Mouse (Mus musculus): ENCODE measurements around the gene Efcab9. TPM values are rescaled to one million over a fixed set of nuclear protein-coding genes. Genes with fewer than 3 reads are reported as not detected.
A peak's percentile ranks its signal among the peaks of the same experiment; 100 is the strongest.

Gene Efcab9
- total RNA-seq, 2 experiments from 2014 or later = 0.47 to 0.70 TPM

DNA sequence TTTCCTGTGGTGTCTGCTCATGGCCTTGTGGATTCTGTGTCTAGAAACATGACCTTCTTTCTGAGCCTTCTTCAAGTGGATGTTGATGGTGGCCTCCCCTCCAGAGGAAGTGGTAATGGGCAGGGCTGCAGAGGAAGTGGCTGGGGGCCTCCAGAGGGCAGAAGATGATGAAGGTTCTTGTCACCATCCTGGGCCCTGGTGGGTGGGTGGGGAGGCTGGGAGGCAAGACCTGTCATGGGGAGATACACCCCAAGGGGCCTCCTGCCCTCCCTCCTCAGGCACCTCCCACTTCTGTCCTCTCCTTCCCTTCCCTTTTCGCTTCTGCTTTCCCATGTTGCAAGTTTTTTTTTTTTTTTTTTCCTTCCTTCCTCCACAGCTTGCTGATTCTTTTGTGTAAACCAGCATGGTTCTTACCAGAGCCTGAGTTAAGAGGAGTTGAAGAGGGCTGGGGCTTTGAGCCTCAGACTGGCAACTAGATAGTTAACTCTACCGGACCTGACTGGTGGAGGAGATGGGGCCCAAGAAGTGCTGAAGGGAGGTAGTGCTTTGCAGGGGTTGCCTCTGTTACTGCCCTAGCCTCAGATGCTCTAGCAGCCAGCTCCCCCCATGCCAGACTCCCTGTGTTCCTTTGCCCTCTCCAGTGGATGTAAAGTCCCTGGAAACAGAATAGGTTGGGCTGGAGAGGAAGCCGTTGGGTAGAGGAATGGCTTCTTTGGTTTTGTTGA lies 11.0 kb upstream of the Efcab9 start:
- intact Hi-C loops (cut with DNase I; ENCODE audit: low total_unique reads) = no loop called here
- no peak for DNase-seq

- DNase-seq = no peak
- intact Hi-C loops (cut with DNase I; ENCODE audit: low total_unique reads) = no loop called here
Observed at GRCm38 (mm10) chr11:32542181-32542580, 10.3 kb upstream of the Efcab9 start.

- intact Hi-C loops (cut with DNase I; ENCODE audit: low total_unique reads) = no loop called here
- no peak for DNase-seq
Observed at GRCm38 (mm10) chr11:32540463-32540862, 8.6 kb upstream of the Efcab9 start.

GRCm38 (mm10) chr11:32539717-32540116 lies 7.8 kb upstream of the Efcab9 start:
- intact Hi-C loops (cut with DNase I; ENCODE audit: low total_unique reads) = no loop called here
- DNase-seq = no peak

- intact Hi-C loops (cut with DNase I; ENCODE audit: low total_unique reads) = no loop called here
- DNase-seq = no peak
Observed at GRCm38 (mm10) chr11:32538846-32539245, 7.0 kb upstream of the Efcab9 start.

DNA sequence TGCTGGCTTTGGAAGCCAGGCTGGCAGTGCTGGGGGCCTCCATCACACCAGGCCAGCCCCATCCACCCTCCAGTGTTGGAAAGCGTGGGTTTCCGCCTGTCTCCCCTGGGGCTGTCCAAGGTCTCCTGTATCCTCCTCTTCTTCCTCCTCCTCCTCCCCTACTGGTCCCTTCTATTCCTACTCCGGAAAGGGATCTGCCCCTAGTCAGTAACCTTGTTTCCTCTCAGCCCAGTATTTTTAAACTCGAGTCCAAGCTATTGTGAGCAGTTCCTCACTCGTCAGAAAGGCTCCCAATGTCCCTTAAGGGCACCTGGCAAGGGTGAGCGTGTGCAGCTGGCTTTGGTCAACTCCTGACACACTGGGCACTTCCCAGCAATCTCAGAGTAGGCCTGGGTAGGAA lies 6.6 kb upstream of the Efcab9 start:
- intact Hi-C loops (cut with DNase I; ENCODE audit: low total_unique reads) = no loop called here
- DNase-seq = no peak

- DNase-seq = no peak
- intact Hi-C loops (cut with DNase I; ENCODE audit: low total_unique reads) = no loop called here
Observed at GRCm38 (mm10) chr11:32536954-32537353, 5.1 kb upstream of the Efcab9 start.

GRCm38 (mm10) chr11:32535646-32536045 lies 3.8 kb upstream of the Efcab9 start:
- intact Hi-C loops (cut with DNase I; ENCODE audit: low total_unique reads) = no loop called here
- DNase-seq = no peak

DNA sequence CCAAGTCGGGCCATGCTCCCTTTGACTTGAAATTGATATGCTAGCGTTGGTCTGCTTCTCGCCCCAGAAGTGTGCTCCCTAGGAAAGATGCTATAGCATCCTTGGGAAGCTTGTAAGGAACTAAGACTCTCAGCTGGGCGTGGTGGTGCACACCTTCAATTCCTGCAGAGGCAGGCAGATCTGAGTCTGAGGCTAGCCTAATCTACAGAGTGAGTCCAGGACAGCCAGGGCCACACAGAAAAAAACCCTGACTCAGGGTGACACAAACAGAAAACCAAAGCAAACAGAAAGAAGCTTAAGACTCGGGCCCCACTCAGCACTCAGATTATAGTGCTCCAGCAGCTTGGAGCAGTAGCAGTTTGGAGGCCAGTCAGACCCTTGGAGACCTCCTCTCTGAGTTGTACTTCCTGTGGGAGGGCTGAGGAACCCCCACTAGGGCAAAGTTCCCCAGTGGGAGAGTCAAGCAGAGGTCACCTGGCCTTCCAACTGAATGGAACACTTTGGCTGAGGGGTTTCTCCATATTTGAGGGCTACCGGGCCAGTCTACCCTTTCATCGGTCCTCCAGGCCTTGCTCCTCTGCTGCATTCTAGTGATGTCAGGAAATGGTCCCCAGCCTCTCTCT lies 2.7 kb upstream of the Efcab9 start:
- DNase-seq = no peak
- intact Hi-C loops (cut with DNase I; ENCODE audit: low total_unique reads) = loop anchor here (5.0 kb wide), 1 partner anchor 53 kb away; no protein-coding TSS in a partner anchor

DNA sequence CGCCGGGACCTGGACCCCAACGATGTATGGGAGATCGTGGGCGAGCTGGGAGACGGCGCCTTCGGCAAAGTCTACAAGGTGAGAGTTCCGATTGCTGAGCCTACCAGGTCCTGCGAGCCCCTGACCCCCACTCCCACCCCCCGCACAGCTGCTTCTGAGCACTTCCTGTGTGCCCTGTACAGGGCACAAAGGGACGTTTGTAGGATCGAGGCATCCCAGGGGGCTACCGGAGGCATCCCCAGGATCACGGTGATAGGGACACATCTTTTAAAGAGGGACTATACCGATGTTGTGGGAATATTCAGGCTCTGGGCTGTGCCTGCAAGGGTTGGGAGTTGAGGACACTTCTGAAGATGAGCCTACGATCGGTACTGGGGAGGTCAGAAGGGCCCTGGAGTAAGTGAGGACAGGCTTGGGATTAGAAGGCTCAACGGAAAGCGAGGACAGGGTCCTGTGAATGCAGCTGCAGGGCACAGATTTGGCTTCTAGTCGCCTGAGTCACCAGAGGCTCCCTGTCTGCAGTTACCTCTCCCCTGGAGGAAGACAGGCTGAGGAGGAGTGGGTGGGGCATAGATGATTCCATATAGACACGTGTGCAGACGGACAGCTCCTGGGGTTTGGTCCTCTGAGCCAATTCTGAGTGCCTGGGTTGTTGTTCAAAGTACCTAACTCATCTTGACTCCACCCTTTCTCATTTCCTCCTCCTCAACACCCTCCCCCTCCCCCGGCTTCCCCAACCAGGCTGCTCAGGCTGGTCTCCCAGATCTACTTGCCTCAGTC lies 1.8 kb upstream of the Efcab9 start:
- DNase-seq = no peak
- intact Hi-C loops (cut with DNase I; ENCODE audit: low total_unique reads) = loop anchor here (5.0 kb wide), 1 partner anchor 54 kb away; no protein-coding TSS in a partner anchor

GRCm38 (mm10) chr11:32532765-32533481 lies 1.0 kb upstream of the Efcab9 start, which contains the start of gene Stk10:
Gene Stk10 (plus strand): TSS chr11:32533305.
- intact Hi-C loops (cut with DNase I; ENCODE audit: low total_unique reads) = loop anchor here (5.0 kb wide), 1 partner anchor 54 kb away; no protein-coding TSS in a partner anchor
- DNase-seq = peak; percentile 93

- no peak for DNase-seq
- intact Hi-C loops (cut with DNase I; ENCODE audit: low total_unique reads) = loop anchor here (5.0 kb wide), 1 partner anchor 57 kb away; no protein-coding TSS in a partner anchor
Observed at GRCm38 (mm10) chr11:32530151-32530550, 1.7 kb downstream of the Efcab9 start.

DNA sequence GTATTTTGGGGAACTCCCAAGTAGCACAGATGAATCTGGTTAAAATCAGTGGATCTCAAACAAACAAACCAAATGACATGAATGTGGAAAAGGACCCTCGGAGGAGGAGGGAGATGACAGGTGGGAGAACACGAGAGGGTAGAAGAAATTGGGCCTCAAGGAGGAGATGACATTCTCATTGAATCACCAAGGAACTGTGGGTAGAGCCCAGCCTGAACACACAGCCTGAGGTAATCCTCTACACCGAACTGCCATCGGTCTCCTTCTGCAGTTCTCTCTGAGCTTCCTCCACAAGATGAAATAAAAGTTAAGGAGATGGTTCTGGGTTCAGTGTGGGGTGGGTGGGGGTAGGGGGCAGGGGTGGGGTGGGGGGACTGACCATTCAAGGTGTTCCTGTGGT lies 4.9 kb downstream of the Efcab9 start:
- intact Hi-C loops (cut with DNase I; ENCODE audit: low total_unique reads) = loop anchor here (10.0 kb wide), 1 partner anchor 72 kb away; the partner anchor contains the start of gene Ubtd2
- no peak for DNase-seq

DNA sequence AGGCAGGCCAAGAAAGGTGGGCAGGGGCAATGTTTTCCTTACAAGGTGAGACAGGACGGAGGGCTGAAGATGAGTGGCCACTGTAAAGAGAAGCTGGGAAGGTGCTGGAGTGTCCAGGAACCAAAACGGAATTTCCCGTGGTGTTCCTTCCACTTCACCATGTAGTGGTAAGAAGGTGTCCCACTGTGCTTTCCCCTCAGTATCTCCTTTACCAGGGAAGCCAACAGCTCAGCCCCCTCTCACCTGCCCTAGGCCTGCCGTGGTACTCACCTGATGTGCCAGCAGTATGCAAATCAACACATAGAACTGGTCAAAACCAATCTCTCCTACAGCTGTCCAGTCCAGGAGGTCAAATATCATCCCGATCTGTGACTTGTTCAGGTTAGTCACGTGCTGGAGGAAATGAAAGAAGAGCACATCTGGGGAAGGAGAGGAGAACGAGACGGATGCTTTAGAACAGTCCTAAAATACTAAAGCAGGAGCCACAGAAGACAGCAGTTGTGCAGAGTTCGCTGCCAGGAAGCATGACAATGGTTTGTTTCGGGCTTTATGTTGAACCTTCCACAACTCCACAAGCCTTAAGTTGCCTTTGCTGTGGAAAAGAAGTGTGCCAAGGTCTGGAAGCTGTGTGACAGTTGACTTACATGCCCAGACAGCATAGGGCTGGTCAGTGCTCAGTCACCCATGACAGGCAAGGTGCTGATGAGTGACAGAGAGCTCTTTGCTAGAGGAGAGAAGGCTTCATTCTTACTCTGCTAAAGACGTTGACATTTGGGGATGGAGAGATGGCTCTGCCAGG lies 7.6 kb downstream of the Efcab9 start:
- intact Hi-C loops (cut with DNase I; ENCODE audit: low total_unique reads) = loop anchor here (10.0 kb wide), 1 partner anchor 70 kb away; the partner anchor contains the start of gene Ubtd2
- no peak for DNase-seq

DNA sequence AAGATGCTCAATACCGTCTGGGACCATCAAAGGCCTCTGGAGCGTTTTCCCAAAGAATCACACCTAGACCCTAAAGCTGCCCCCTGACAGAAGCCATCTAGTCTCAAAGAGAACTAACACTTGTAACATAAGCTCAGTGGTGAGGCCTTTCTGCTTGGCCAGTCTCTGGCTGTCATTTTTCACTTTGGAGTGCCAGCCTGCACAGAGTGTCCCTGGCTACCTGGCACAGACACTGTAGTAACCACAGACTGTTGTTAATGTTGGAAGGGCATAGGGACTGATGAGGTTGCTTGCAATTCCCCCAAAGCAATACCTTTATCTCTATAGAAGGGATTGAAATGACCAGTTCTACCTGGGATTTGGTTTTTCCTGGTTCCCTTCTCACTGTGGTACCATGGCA lies 10.6 kb downstream of the Efcab9 start:
- intact Hi-C loops (cut with DNase I; ENCODE audit: low total_unique reads) = loop anchor here (10.0 kb wide), 1 partner anchor 66 kb away; the partner anchor contains the start of gene Ubtd2

GRCm38 (mm10) chr11:32519354-32519753 lies 12.5 kb downstream of the Efcab9 start:
- intact Hi-C loops (cut with DNase I; ENCODE audit: low total_unique reads) = no loop called here
- DNase-seq = no peak

More for the DNA sequence above, 10.6 kb downstream of the Efcab9 start:
- no peak for DNase-seq

DNA sequence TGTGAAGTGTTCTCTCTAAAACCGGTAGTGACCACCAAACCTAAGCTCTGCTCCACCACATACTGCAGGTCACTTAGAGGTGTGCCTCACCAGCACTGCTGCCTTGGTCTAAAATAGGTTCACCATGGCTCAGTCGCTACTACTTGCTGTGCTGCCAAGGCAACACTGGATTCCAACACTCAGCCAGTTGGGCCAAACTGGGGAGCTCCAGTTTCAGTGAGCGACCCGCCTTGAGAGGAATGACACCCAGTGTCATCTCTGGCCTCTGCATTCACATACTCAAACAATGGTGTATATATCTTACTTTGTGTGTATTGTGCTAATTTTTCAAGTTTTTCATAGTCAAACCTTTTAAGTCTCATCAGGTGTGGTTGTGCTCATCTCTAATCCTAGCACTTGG lies 13.1 kb downstream of the Efcab9 start:
- DNase-seq = peak; percentile 68
- intact Hi-C loops (cut with DNase I; ENCODE audit: low total_unique reads) = no loop called here

DNA sequence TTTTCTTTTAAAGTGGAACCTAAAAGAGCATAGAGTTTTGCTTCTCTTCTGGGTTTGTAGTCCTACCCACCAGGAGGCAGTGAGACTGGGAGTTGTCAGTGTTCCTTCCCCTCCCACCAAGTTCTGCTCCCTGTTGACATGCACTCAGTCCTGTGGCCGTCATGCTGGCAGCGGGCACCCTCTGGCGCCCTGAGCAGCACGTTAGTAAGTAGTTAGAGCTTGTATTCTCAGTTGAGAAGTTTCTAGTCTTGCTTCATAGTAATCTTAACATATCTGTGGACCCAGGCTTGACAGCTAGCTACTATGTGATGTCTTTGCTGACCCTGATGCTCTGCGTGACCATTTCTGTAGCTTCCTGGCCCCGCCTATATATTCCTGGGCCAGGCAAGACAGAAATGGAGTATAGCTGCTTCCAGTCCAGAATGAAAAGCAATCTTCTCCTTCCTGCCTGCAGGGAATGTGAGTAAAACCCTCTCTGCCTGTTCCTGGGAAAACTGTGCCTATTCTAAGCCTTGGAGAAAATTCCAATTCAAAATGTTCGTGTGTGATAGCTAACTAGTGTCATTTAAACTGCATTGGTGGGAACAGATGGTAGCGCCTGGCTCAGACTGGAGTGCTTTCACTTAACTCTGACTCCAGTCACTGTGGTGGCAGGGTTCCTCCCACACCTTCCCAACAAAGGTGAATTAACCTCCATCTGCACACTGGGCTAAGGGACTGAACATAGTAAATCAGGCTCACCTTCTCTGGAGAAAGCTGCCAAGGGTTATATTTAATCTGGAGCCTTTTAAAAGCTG lies 14.8 kb downstream of the Efcab9 start:
- no peak for DNase-seq
- intact Hi-C loops (cut with DNase I; ENCODE audit: low total_unique reads) = no loop called here
